ENCODE assay signal across 8 mouse cellular contexts in the genomic region with DNA sequence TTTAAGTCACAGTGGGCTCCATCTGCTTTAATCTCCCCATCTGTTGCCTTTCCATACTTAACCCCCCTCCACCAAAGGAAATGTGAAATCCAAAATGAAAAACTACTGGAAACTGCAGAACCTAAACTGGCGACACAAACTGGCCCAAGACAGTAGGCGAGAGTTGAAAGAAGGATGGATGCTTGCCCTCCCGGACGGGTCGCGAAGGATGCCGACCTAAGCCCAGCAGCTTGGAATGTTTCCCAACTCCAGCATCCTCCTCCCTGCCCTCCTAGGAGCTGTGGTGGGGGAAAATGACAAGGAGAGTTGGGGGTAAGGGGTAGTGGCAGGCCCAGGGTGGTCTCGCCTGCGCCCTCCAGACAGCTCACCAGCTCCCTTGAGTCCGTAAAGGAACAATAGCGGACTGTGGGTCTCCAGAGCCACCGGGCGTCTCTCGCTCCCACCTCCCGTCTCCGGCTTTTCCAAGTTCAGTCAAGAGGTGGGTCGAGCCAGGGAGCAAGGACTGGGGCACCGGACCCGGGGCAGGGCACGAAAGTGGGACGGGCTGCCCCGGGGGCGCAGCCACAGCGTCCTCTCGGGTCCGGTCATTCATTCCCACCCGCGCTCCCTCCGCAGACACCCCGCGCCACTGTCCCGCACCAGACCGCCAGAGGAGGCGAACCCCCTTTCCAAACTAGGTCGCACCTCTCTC. TPM values are rescaled to one million over a fixed set of nuclear protein-coding genes. Genes with fewer than 3 reads are reported as not detected.
DNase-seq lines count a peak whose midpoint lies in the region; ATAC-seq and TF ChIP-seq lines count a peak whose summit lies in the region.

No protein-coding gene starts in this region.

- DNase-seq in lung, embryonic 14.5 days, result peak; percentile 50
- no peak for DNase-seq in lung, postnatal 25 days (ENCODE audit: low spot score)
- peak; percentile 29 to 51 for DNase-seq in heart, adult 2 months
- peak; percentile 67 for DNase-seq in midbrain, embryonic 10.5 days (ENCODE audit: low spot score)
- DNase-seq in thymus, postnatal 0 days (ENCODE audit: low spot score), result no peak
- no peak for DNase-seq in urinary bladder, postnatal 14 days (ENCODE audit: low spot score)

- H3K4me3 ChIP-seq in lung, embryonic 14.5 days (ENCODE audit: low read depth, low read length), result peak overlapping the region; percentile 84
- peak overlapping the region; percentile 81 for H3K4me3 ChIP-seq in brown adipose tissue, adult 24 weeks (ENCODE audit: insufficient read depth, low read depth, low read length)
- peak overlapping the region; percentile 57 for H3K4me3 ChIP-seq in heart, adult 2 months
- peak overlapping the region; percentile 64 for H3K4me3 ChIP-seq in kidney, embryonic 14.5 days (ENCODE audit: low read length)
- H3K4me3 ChIP-seq in midbrain, embryonic 10.5 days, result peak overlapping the region; percentile 94

- H3K9ac ChIP-seq in lung, embryonic 14.5 days, result peak overlapping the region; percentile 86
- peak overlapping the region; percentile 72 for H3K9ac ChIP-seq in heart, adult 2 months (ENCODE audit: low read depth, low read length)
- H3K9ac ChIP-seq in kidney, embryonic 14.5 days (ENCODE audit: low read depth, low read length), result peak overlapping the region; percentile 74

- no peak for TF ChIP-seq EP300 in heart, adult 2 months (IDR thresholded peaks at IDR 0.05; ENCODE audit: insufficient read depth, low read depth, low read length)

- intact Hi-C loops in heart, adult 2 months (cut with DNase I), result loop anchor here (1.0 to 10.0 kb wide), 4 partner anchors 61 to 159 kb away; no protein-coding TSS in a partner anchor

- H3K27me3 ChIP-seq in lung, embryonic 14.5 days (ENCODE audit: insufficient read depth, low read length), result no peaks in the 10 kb centered on the region
- no peaks in the 10 kb centered on the region for H3K27me3 ChIP-seq in heart, adult 2 months (ENCODE audit: control insufficient read depth, insufficient read depth, low read length)
- no peaks in the 10 kb centered on the region for H3K27me3 ChIP-seq in kidney, embryonic 14.5 days (ENCODE audit: control insufficient read depth, insufficient read depth, low read length)
- no peaks in the 10 kb centered on the region for H3K27me3 ChIP-seq in midbrain, embryonic 10.5 days (ENCODE audit: low read depth, poor library complexity, severe bottlenecking)

- WGBS in lung, embryonic 14.5 days, result 1% methylated on average over 34 of the region's 35 CpGs
- WGBS in heart, adult 2 months, result 4% methylated on average over 34 of the region's 35 CpGs
- under 1% methylated on average over 34 of the region's 35 CpGs for WGBS in kidney, embryonic 14.5 days
- under 1% methylated on average over 35 of the region's 35 CpGs for WGBS in midbrain, embryonic 10.5 days

- TF ChIP-seq POLR2A in heart, adult 2 months (IDR thresholded peaks at IDR 0.05; ENCODE audit: insufficient read depth, low read depth, low read length), result no peak

- H3K36me3 ChIP-seq in lung, embryonic 14.5 days (ENCODE audit: insufficient read depth), result peaks cover 4% of the 10 kb centered on the region; the same call in 1 of the 2 replicates
- no peaks in the 10 kb centered on the region for H3K36me3 ChIP-seq in heart, adult 2 months (ENCODE audit: control insufficient read depth, insufficient read depth, low read length)
- H3K36me3 ChIP-seq in kidney, embryonic 14.5 days (ENCODE audit: control insufficient read depth, insufficient read depth, low read length), result no peaks in the 10 kb centered on the region
- H3K36me3 ChIP-seq in midbrain, embryonic 10.5 days, result peaks cover 25% of the 10 kb centered on the region

- peak overlapping the region; percentile 91 for H3K27ac ChIP-seq in lung, embryonic 14.5 days (ENCODE audit: low read depth)
- H3K27ac ChIP-seq in brown adipose tissue, adult 24 weeks (replicated peaks; ENCODE audit: low read depth, low read length), result peak overlapping the region; percentile 59
- peak overlapping the region; percentile 82 for H3K27ac ChIP-seq in heart, adult 2 months
- H3K27ac ChIP-seq in kidney, embryonic 14.5 days (ENCODE audit: low read depth, low read length), result peak overlapping the region; percentile 95
- H3K27ac ChIP-seq in midbrain, embryonic 10.5 days (replicated peaks), result peak overlapping the region; percentile 98

- H3K4me2 ChIP-seq in lung, embryonic 14.5 days, result peak overlapping the region; percentile 91
- peak overlapping the region; percentile 81 for H3K4me2 ChIP-seq in kidney, embryonic 14.5 days (replicated peaks; ENCODE audit: low read depth, low read length)

- H3K9me3 ChIP-seq in lung, embryonic 14.5 days (ENCODE audit: low read depth, low read length), result no peaks in the 10 kb centered on the region
- no peaks in the 10 kb centered on the region for H3K9me3 ChIP-seq in kidney, embryonic 14.5 days (ENCODE audit: control insufficient read depth, low read length)
- 0 out of 2 replicates have a peak, but pooled peaks cover 4% of the 10 kb centered on the region for H3K9me3 ChIP-seq in midbrain, embryonic 10.5 days (replicated peaks)

- no peaks in the 10 kb centered on the region for H3K79me2 ChIP-seq in heart, adult 2 months (replicated peaks; ENCODE audit: control insufficient read depth, insufficient read depth, low read length)

- peaks cover 11% of the 10 kb centered on the region for H3K4me1 ChIP-seq in lung, embryonic 14.5 days (ENCODE audit: insufficient read depth)
- no peaks in the 10 kb centered on the region for H3K4me1 ChIP-seq in brown adipose tissue, adult 24 weeks (ENCODE audit: control insufficient read depth, insufficient read depth, insufficient read length, low read length)
- H3K4me1 ChIP-seq in heart, adult 2 months (ENCODE audit: control insufficient read depth, insufficient read depth, low read length), result no peaks in the 10 kb centered on the region; the same call in 1 of the 2 replicates
- peaks cover 6% of the 10 kb centered on the region; the same call in 1 of the 2 replicates for H3K4me1 ChIP-seq in kidney, embryonic 14.5 days (ENCODE audit: control insufficient read depth, insufficient read depth, low read length)
- peaks cover 49% of the 10 kb centered on the region for H3K4me1 ChIP-seq in midbrain, embryonic 10.5 days

- TF ChIP-seq CTCF in lung, embryonic 14.5 days (IDR thresholded peaks at IDR 0.05; ENCODE audit: low read depth), result no peak
- no peak for TF ChIP-seq CTCF in heart, adult 2 months (IDR thresholded peaks at IDR 0.05)

- peak; percentile 30 for ATAC-seq in lung, embryonic 14.5 days (ENCODE audit: insufficient read depth)
- ATAC-seq in kidney, embryonic 14.5 days (ENCODE audit: low FRiP score, low TSS enrichment), result peak; percentile 30; the same call in 1 of the 2 replicates

RNA-seq across cellular contexts. Expression of a gene that starts 0.7 kb away (rescaled TPM):
- 73.1 and 74.7 TPM in 2 replicates for polyA plus RNA-seq in lung, embryonic 14.5 days (2014; fragmentation: Nextera tagmentation; extraction: Ambion mirVana)
- 1.7 and 2.3 TPM in 2 replicates for polyA plus RNA-seq in brown adipose tissue, adult 24 weeks (2012; ENCODE audit: insufficient read depth, insufficient read length, missing spikeins)
- 1 to 10 TPM; 3.7 to 4.3 TPM for total RNA-seq in heart, adult 2 months (2021)
- 1.1 and 1.5 TPM in 2 replicates for polyA plus RNA-seq in heart, adult 2 months (2012; rRNA removed)
- 48.0 and 75.0 TPM in 2 replicates for polyA plus RNA-seq in kidney, embryonic 14.5 days (2014; fragmentation: Nextera tagmentation; extraction: Ambion mirVana)
- polyA plus RNA-seq in midbrain, embryonic 10.5 days (2016; fragmentation: Nextera tagmentation; extraction: Ambion mirVana), result 63.5 and 73.5 TPM in 2 replicates
- polyA plus RNA-seq in thymus, postnatal 0 days (2015; fragmentation: Nextera tagmentation; extraction: Ambion mirVana), result 6.8 and 8.1 TPM in 2 replicates

Comparison
In these comparisons a context has a peak if more than half of its experiments do, and no peak if none do; other contexts are left out.
1. DNase-seq: peak in lung, embryonic 14.5 days (single experiment), heart, adult 2 months (2 of 2) and midbrain, embryonic 10.5 days (single experiment); none in lung, postnatal 25 days (single experiment), thymus, postnatal 0 days (single experiment) and urinary bladder, postnatal 14 days (single experiment).
2. Peak in every context shown above with its lines, with median percentiles within 50 percentile points of each other: H3K27ac ChIP-seq, H3K4me3 ChIP-seq and H3K9ac ChIP-seq.